Mouse (Mus musculus) kidney, adult 2 months (tissue): ENCODE results near the gene Npas3.

Source experiments
- CTCF ChIP-seq: fragments of 200-500 bp; conservative IDR thresholded peaks from 2 replicates; pipeline ENCODE4 v1.5.1; 2011; ENCODE audit warnings: low read depth, mild to moderate bottlenecking, control low read depth, low read length, moderate library complexity, mixed read lengths; ENCODE audit not compliant: insufficient read depth, insufficient read length
- POLR2A ChIP-seq: fragments of 200-500 bp; IDR thresholded peaks from one replicate; pipeline ENCODE4 v1.6.1; 2011; ENCODE audit warnings: low read depth, low read length, control low read depth

DNA sequence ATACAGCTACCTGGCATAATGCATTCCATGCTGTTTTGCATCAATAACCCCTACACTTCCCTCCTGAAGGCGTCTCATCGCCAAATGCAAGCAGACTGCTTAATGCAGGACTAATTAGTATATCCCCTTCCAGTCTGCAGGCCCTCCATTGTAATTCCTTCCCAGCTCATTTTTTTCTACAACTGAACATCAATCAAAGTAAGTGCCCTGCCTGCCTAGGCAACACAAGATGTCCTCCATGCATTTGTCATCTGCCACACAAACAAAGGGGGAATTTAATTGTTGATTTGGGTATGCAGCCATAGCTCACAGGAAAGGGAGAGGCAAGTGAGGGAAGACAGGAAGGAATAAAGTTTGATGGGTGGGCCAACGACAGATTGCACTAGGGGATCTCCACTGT, 804.5 kb downstream of the Npas3 start:
- TF ChIP-seq CTCF (no peak), POLR2A (no peak)
